Mouse (Mus musculus) frontal cortex, adult 2 months (tissue): Measurements from ENCODE around the gene Prss34. TPM values are rescaled to one million over a fixed set of nuclear protein-coding genes. Genes with fewer than 3 reads are reported as not detected.

Source experiments
- DNase-seq, 2 experiments: peaks; one replicate each; pipeline ENCODE4 v3.0.0; 2022; ENCODE audit warnings: low spot score in 1 of 2; ENCODE audit errors: extremely low spot score in 1 of 2
- polyA plus RNA-seq: library from polyadenylated mRNA; depleted of rRNA; stranded (reverse); fragments of >200 nt; gene quantifications from 2 replicates; pipeline ENCODE4 v1.2.3, GENCODE M21; 2012; rRNA removed

Prss34 gene
- polyA plus RNA-seq, 1 experiment, result not detected

- DNase-seq, result no peak
Measured at GRCm38 (mm10) chr17:25294111-25294510, 4.1 kb upstream of the Prss34 start.

DNA sequence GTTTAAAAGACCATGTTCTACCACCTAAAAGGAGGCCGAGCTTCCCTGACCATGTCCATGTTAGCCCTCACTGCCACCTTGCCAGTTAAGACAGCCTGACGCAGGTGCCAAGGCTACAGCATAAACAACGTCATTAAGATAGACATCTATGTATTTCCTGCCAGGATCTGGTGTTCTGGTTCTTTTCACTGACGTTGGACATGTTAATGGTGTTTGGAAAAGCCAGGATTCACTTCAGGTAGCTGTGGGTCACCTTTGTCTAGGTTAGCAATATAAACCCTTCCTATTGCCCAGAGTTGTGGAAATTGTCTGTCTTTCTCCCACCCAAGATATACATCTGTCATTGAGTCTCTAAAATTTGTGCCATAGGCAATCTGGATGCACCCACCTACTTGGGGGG lies 10.2 kb downstream of the Prss34 start, which contains the start of gene Prss28:
Gene Prss28 (plus strand): TSS at position 301 of the 400 bp plus-strand sequence.
- DNase-seq, result no peak

DNA sequence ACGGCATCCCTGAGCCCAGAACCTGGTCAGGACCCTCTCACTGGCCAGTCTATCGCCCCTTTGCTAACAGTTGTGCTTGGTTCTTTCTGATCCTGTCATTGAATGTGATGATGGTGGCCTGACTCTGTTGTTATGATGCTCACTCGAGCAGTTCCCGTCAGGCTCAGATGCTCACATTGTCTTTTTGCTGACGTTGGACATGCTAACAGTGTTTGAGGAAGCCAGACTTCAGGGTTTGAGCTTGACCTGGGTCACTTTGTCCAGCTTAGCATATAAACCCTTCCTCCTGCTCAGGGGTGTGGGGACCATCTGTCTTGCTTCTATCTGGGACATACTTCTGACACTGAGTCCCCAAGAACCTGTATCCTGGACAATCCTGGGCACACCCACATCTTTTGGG lies 20.2 kb downstream of the Prss34 start, which contains the start of gene Prss29:
Gene Prss29 (plus strand): TSS at position 301 of the 400 bp plus-strand sequence.
- no peak for DNase-seq

DNA sequence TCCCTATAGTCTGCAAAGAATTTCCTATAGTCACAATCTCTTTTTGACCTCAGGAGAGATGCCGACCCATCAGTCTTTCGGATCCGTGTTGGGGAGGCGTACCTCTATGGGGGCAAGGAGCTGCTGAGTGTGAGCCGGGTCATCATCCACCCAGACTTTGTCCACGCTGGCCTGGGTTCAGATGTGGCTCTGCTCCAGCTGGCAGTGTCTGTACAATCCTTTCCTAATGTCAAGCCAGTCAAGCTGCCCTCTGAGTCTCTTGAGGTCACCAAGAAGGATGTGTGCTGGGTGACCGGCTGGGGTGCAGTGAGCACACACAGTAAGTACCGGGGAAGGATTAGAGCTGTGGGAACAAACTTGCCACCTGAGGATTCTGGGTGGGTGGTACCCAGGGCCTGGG lies 22.6 kb downstream of the Prss34 start:
- DNase-seq, result no peak

DNA sequence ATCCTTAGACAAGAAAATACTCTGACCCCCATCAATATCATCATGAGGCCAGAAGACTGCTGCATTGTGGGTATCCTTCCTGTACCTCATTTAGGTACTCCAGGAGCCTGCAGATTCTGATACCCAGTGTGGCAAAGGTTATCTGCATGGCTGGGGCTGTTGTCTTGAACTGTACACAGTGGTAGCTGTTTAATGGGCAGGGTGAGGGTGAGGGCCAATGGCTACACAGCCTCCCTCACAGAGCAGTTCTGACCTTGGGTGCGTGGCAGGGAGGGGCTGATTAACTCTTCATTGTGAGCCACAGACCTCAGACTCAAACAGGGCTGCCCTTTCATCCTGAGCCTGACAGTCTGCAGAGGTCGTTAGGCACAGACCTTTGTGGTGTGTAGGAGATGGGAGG lies 24.7 kb downstream of the Prss34 start:
- no peak for DNase-seq

- no peak for DNase-seq
Measured at GRCm38 (mm10) chr17:25332321-25332720, 34.1 kb downstream of the Prss34 start.

DNA sequence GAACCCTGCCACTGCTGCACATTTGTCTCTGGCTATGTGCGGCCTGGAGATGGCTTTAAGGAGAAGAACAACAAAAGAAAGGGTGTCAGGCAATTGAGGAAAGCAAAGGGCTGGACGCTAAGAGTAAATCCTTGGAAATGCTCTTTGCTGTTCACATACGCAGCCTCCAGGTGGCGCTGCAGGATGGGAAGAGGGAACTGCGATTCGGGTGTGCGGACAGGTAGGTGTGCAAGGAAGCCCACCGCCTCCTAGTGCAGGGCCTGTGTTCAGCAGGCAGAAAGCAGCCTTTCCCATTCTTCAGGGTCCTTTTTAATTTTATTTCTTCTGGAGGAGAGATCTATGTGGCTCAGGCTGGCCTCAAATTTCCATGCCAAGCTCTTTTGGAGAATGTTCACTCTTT lies 35.7 kb downstream of the Prss34 start:
- peak in 1 of 2 experiments; percentile 77 for DNase-seq

GRCm38 (mm10) chr17:25338218-25338617 lies 40.0 kb downstream of the Prss34 start:
- DNase-seq, result no peak

DNA sequence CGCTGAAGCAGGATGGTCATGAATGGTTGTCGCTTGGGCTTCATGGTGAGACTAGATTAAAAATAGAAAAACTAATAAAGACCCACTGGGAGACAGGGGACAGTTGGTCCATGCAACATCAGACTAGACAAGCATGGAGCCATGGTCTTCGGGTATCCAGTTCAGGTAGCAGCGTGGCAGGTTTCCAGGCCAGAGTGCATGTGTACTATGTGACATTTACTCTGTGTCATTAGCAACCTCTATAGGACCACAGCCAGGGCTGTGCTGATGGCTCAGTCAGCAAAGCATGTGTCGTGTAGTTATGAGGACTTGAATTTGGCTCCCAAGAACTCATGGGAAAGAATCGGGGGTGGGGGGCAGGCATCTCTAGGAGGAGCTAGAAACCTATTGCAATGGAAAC lies 41.8 kb downstream of the Prss34 start:
- no peak for DNase-seq

- DNase-seq, result no peak
Measured at GRCm38 (mm10) chr17:25341490-25341889, 43.3 kb downstream of the Prss34 start.

- DNase-seq, result no peak
Measured at GRCm38 (mm10) chr17:25345462-25345861, 47.3 kb downstream of the Prss34 start, which contains the start of gene Tpsab1. TSS of gene Tpsab1 (minus strand) at chr17:25345562.

Other genes with a start within 250 kb of the Prss34 start
- 16.2 and 16.3 TPM in 2 replicates for gene Tmem204, start 214.8 kb upstream of the Prss34 start, polyA plus RNA-seq
- gene Telo2, start 182.4 kb upstream of the Prss34 start, polyA plus RNA-seq, result 19.0 and 27.2 TPM in 2 replicates
- 0.08 and 0.16 TPM in 2 replicates for gene Ptx4, start 177.6 kb upstream of the Prss34 start, polyA plus RNA-seq
- gene Clcn7, start 165.0 kb upstream of the Prss34 start, polyA plus RNA-seq, result 45.6 and 51.4 TPM in 2 replicates
- 0.04 TPM in 1 of 2 replicates, not detected in the other for gene Ccdc154, start 135.9 kb upstream of the Prss34 start, polyA plus RNA-seq
- not detected in 2 replicates for gene Gm38655, start 122.9 kb upstream of the Prss34 start, polyA plus RNA-seq
- gene BC003965, start 113.8 kb upstream of the Prss34 start, polyA plus RNA-seq, result 21.9 and 23.4 TPM in 2 replicates
- gene Unkl, start 110.0 kb upstream of the Prss34 start, polyA plus RNA-seq, result 41.1 and 42.1 TPM in 2 replicates
- 126 and 128 TPM in 2 replicates for gene Gnptg, start 58.3 kb upstream of the Prss34 start, polyA plus RNA-seq
- gene Tsr3, start 58.2 kb upstream of the Prss34 start, polyA plus RNA-seq, result 33.9 and 41.4 TPM in 2 replicates
- 12.5 and 18.6 TPM in 2 replicates for gene Baiap3, start 42.0 kb upstream of the Prss34 start, polyA plus RNA-seq
- gene Ube2i, start 23.8 kb upstream of the Prss34 start, polyA plus RNA-seq, result 265 and 295 TPM in 2 replicates
- not detected in 2 replicates for gene Prss28, start 10.3 kb downstream of the Prss34 start, polyA plus RNA-seq
- not detected in 2 replicates for gene Prss29, start 20.3 kb downstream of the Prss34 start, polyA plus RNA-seq
- gene Tpsab1, start 47.2 kb downstream of the Prss34 start, polyA plus RNA-seq, result not detected in 2 replicates
- gene Tpsb2, start 67.9 kb downstream of the Prss34 start, polyA plus RNA-seq, result not detected in 2 replicates
- not detected in 2 replicates for gene Tpsg1, start 70.9 kb downstream of the Prss34 start, polyA plus RNA-seq
- gene Cacna1h, start 135.4 kb downstream of the Prss34 start, polyA plus RNA-seq, result 72.9 and 77.0 TPM in 2 replicates
- 0.61 and 1.1 TPM in 2 replicates for gene Tekt4, start 156.2 kb downstream of the Prss34 start, polyA plus RNA-seq
- gene Sstr5, start 198.9 kb downstream of the Prss34 start, polyA plus RNA-seq, result 0.08 and 0.11 TPM in 2 replicates